Mouse (Mus musculus) limb, embryonic 15.5 days (tissue): ENCODE data around the gene Mtg1. TPM values are rescaled to one million over a fixed set of nuclear protein-coding genes. Genes with fewer than 3 reads are reported as not detected.

Experiments used
- ATAC-seq: fragments of 200-750 bp; cut with Nextera tagmentation; 2 replicates; pipeline ENCODE4 v1.8.0; 2017; ENCODE audit warnings: low read depth, moderate TSS enrichment; ENCODE audit not compliant: insufficient number of reproducible peaks, low FRiP score, low TSS enrichment
- H3K27ac ChIP-seq: fragments of 300-500 bp; sonication (generic); 2 replicates; pipeline ENCODE4 v1.5.1; 2015; ENCODE audit warnings: moderate library complexity, mild to moderate bottlenecking, inconsistent platforms
- H3K27me3 ChIP-seq: fragments of 300-500 bp; sonication (generic); 2 replicates; pipeline ENCODE4 v1.6.1; 2015; ENCODE audit warnings: inconsistent platforms
- H3K36me3 ChIP-seq: fragments of 300-500 bp; sonication (generic); 2 replicates; pipeline ENCODE4 v1.6.1; 2015; ENCODE audit warnings: inconsistent platforms
- H3K4me1 ChIP-seq: fragments of 300-500 bp; sonication (generic); 2 replicates; pipeline ENCODE4 v1.6.1; 2015; ENCODE audit warnings: inconsistent platforms
- H3K4me2 ChIP-seq: fragments of 300-500 bp; sonication (generic); 2 replicates; pipeline ENCODE4 v1.6.1; 2015; ENCODE audit warnings: mild to moderate bottlenecking, inconsistent platforms
- H3K4me3 ChIP-seq: fragments of 300-500 bp; sonication (generic); 2 replicates; pipeline ENCODE4 v1.5.1; 2015; ENCODE audit warnings: mild to moderate bottlenecking, inconsistent platforms
- H3K9ac ChIP-seq: fragments of 300-500 bp; sonication (generic); 2 replicates; pipeline ENCODE4 v1.6.1; 2015; ENCODE audit warnings: inconsistent platforms
- H3K9me3 ChIP-seq: fragments of 300-500 bp; sonication (generic); 2 replicates; pipeline ENCODE4 v1.6.1; 2016; ENCODE audit warnings: inconsistent platforms
- WGBS: fragments of 180-500 bp; shearing (Covaris S2); methylation state at CpG from one replicate; pipeline ENCODE4 v1.1.7; 2015; 5-methylcytosine and 5-hydroxymethylcytosine counted together
- polyA plus RNA-seq: library from polyadenylated mRNA; unstranded; fragments of >200 nt; fragmentation: Nextera tagmentation; extraction: Ambion mirVana; gene quantifications from 2 replicates; pipeline ENCODE4 v1.2.1, GENCODE M21; 2015

The Mtg1 gene
- polyA plus RNA-seq, 1 experiment from 2014 or later: 21.9 TPM

- no peaks in the 10 kb centered on the region for H3K4me1 ChIP-seq
- no peaks in the 10 kb centered on the region for H3K36me3 ChIP-seq
- no peaks in the 10 kb centered on the region for H3K9me3 ChIP-seq
- 89% methylated on average over 3 of the region's 3 CpGs for WGBS
- H3K4me3 ChIP-seq: no peak overlapping the region
- H3K4me2 ChIP-seq: no peak overlapping the region
- H3K27me3 ChIP-seq: no peaks in the 10 kb centered on the region
- ATAC-seq: no peak
- no peak overlapping the region for H3K9ac ChIP-seq
- H3K27ac ChIP-seq: no peak overlapping the region
Measured at GRCm38 (mm10) chr7:140170863-140171262, 33.5 kb downstream of the Mtg1 start.

- Histone ChIP-seq H3K4me1 (no peaks in the 10 kb centered on the region), H3K9me3 (no peaks in the 10 kb centered on the region), H3K4me2 (no peak within 1 kb of the TSS), H3K36me3 (no peaks in the 10 kb centered on the region), H3K9ac (no peak within 1 kb of the TSS), H3K27ac (no peak within 1 kb of the TSS), H3K4me3 (no peak within 1 kb of the TSS), H3K27me3 (no peaks in the 10 kb centered on the region)
- no peak for ATAC-seq
- WGBS: 19% methylated on average over 1 of the region's 1 CpGs
Measured at GRCm38 (mm10) chr7:140172936-140173335, 35.6 kb downstream of the Mtg1 start, which contains the start of gene Olfr523. Olfr523 (plus strand) TSS chr7:140173217.

- ATAC-seq: no peak
- Histone ChIP-seq H3K4me1 (no peaks in the 10 kb centered on the region), H3K9me3 (no peaks in the 10 kb centered on the region), H3K9ac (no peak overlapping the region), H3K4me2 (no peak overlapping the region), H3K36me3 (no peaks in the 10 kb centered on the region), H3K4me3 (no peak overlapping the region), H3K27ac (no peak overlapping the region), H3K27me3 (no peaks in the 10 kb centered on the region)
- 83% methylated on average over 2 of the region's 2 CpGs for WGBS
Measured at GRCm38 (mm10) chr7:140179176-140179575, 41.8 kb downstream of the Mtg1 start.

- H3K4me3 ChIP-seq: no peak overlapping the region
- H3K4me2 ChIP-seq: no peak overlapping the region
- H3K27ac ChIP-seq: no peak overlapping the region
- H3K9me3 ChIP-seq: no peaks in the 10 kb centered on the region
- H3K9ac ChIP-seq: no peak overlapping the region
- no peaks in the 10 kb centered on the region for H3K4me1 ChIP-seq
- 85% methylated on average over 2 of the region's 2 CpGs for WGBS
- no peaks in the 10 kb centered on the region for H3K27me3 ChIP-seq
- no peak for ATAC-seq
- no peaks in the 10 kb centered on the region for H3K36me3 ChIP-seq
Measured at GRCm38 (mm10) chr7:140180692-140181091, 43.3 kb downstream of the Mtg1 start.

- H3K4me3 ChIP-seq: no peak overlapping the region
- H3K36me3 ChIP-seq: no peaks in the 10 kb centered on the region
- H3K4me2 ChIP-seq: no peak overlapping the region
- H3K9ac ChIP-seq: no peak overlapping the region
- no peaks in the 10 kb centered on the region for H3K27me3 ChIP-seq
- ATAC-seq: no peak
- H3K4me1 ChIP-seq: no peaks in the 10 kb centered on the region
- H3K9me3 ChIP-seq: no peaks in the 10 kb centered on the region
- no peak overlapping the region for H3K27ac ChIP-seq
- 84% methylated on average over 4 of the region's 4 CpGs for WGBS
Measured at GRCm38 (mm10) chr7:140184206-140184605, 46.8 kb downstream of the Mtg1 start.

- Histone ChIP-seq H3K4me3 (no peak overlapping the region), H3K4me1 (no peaks in the 10 kb centered on the region), H3K27ac (no peak overlapping the region), H3K9ac (no peak overlapping the region), H3K4me2 (no peak overlapping the region), H3K27me3 (no peaks in the 10 kb centered on the region), H3K9me3 (no peaks in the 10 kb centered on the region), H3K36me3 (no peaks in the 10 kb centered on the region)
- 57% methylated on average over 18 of the region's 18 CpGs for WGBS
- ATAC-seq: no peak
Measured at GRCm38 (mm10) chr7:140186646-140187620, 49.6 kb downstream of the Mtg1 start.

GRCm38 (mm10) chr7:140187721-140188390 is 50.5 kb downstream of the Mtg1 start:
- H3K9me3 ChIP-seq: no peaks in the 10 kb centered on the region

GRCm38 (mm10) chr7:140188391-140189328 is 51.3 kb downstream of the Mtg1 start:
- Histone ChIP-seq H3K4me2 (no peak overlapping the region), H3K36me3 (no peaks in the 10 kb centered on the region), H3K27ac (no peak overlapping the region), H3K9ac (no peak overlapping the region), H3K27me3 (no peaks in the 10 kb centered on the region), H3K4me3 (no peak overlapping the region), H3K4me1 (no peaks in the 10 kb centered on the region), H3K9me3 (no peaks in the 10 kb centered on the region)
- no peak for ATAC-seq
- 57% methylated on average over 4 of the region's 4 CpGs for WGBS

More at GRCm38 (mm10) chr7:140187721-140188390, 50.5 kb downstream of the Mtg1 start:
- Histone ChIP-seq H3K4me2 (no peak overlapping the region), H3K27me3 (no peaks in the 10 kb centered on the region), H3K4me3 (no peak overlapping the region), H3K4me1 (no peaks in the 10 kb centered on the region), H3K27ac (no peak overlapping the region), H3K36me3 (no peaks in the 10 kb centered on the region), H3K9ac (no peak overlapping the region)
- no peak for ATAC-seq
- WGBS: 78% methylated on average over 7 of the region's 7 CpGs

GRCm38 (mm10) chr7:140190435-140190834 is 53.1 kb downstream of the Mtg1 start:
- no peak for ATAC-seq
- no peaks in the 10 kb centered on the region for H3K4me1 ChIP-seq
- no peak overlapping the region for H3K27ac ChIP-seq
- H3K9ac ChIP-seq: no peak overlapping the region
- no peak overlapping the region for H3K4me3 ChIP-seq
- no peaks in the 10 kb centered on the region for H3K9me3 ChIP-seq
- no peaks in the 10 kb centered on the region for H3K27me3 ChIP-seq
- H3K36me3 ChIP-seq: no peaks in the 10 kb centered on the region
- H3K4me2 ChIP-seq: no peak overlapping the region
- 97% methylated on average over 1 of the region's 1 CpGs for WGBS

GRCm38 (mm10) chr7:140192445-140192844 is 55.1 kb downstream of the Mtg1 start:
- WGBS: 50% methylated on average over 2 of the region's 2 CpGs
- no peaks in the 10 kb centered on the region for H3K27me3 ChIP-seq
- no peak overlapping the region for H3K4me2 ChIP-seq
- H3K27ac ChIP-seq: no peak overlapping the region
- H3K4me3 ChIP-seq: no peak overlapping the region
- H3K4me1 ChIP-seq: no peaks in the 10 kb centered on the region
- H3K36me3 ChIP-seq: no peaks in the 10 kb centered on the region
- no peak for ATAC-seq
- no peaks in the 10 kb centered on the region for H3K9me3 ChIP-seq
- H3K9ac ChIP-seq: no peak overlapping the region

GRCm38 (mm10) chr7:140192851-140193250 is 55.5 kb downstream of the Mtg1 start:
- Histone ChIP-seq H3K4me2 (no peak overlapping the region), H3K9me3 (no peaks in the 10 kb centered on the region), H3K36me3 (no peaks in the 10 kb centered on the region), H3K9ac (no peak overlapping the region), H3K4me3 (no peak overlapping the region), H3K27me3 (no peaks in the 10 kb centered on the region), H3K27ac (no peak overlapping the region), H3K4me1 (no peaks in the 10 kb centered on the region)
- 79% methylated on average over 2 of the region's 2 CpGs for WGBS
- ATAC-seq: no peak
